Mouse (Mus musculus) A20 (cell line): ENCODE data around the gene Acot7.

ENCODE experiments used
- DNase-seq: peaks from one replicate; pipeline ENCODE4 v3.0.0-alpha.2; 2011; ENCODE audit warnings: low read depth, low spot score

The Acot7 gene

DNA sequence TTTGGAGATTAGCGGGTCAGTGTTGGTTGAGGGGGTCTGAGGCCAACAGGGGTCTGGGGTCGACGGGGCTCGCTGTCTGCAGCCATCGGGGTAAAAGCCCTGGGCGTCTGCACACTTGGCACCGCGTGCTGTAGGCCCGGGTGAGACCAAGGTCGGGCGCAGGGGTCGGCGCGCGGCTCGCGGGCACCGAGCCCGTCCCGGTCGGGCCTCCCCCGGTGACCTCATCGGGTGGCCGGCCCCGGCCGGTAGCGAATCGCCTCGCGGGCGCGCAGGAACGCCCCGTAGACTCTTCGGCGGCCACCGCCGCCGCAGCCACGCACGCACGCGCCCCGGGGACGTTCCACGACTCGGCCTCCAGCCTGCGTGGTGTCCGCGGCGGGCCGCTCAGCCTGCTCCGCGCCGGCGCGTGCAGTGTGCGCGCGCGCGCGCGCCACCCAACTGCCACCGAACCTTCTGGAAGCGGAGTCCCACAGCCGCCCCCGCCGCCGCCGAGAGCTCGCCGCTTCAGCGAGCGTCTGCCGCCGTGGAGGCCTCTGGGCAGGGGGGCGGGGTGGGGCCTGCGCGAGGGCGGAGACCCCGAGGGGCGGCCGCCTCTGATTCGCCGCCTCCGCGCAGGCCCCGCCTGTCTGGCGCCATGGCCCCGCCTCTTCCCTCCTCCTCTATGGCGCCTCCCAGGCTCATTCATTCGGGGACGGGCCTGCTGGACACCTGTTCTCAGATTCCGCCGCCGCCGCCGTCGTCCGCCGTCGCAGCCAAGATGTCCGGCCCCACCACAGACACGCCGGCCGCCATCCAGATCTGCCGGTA is at the start of gene Acot7:
Gene Acot7, plus strand, starts transcription at position 598 of the 807 bp plus-strand sequence.
- DNase-seq: peak; percentile 95

DNA sequence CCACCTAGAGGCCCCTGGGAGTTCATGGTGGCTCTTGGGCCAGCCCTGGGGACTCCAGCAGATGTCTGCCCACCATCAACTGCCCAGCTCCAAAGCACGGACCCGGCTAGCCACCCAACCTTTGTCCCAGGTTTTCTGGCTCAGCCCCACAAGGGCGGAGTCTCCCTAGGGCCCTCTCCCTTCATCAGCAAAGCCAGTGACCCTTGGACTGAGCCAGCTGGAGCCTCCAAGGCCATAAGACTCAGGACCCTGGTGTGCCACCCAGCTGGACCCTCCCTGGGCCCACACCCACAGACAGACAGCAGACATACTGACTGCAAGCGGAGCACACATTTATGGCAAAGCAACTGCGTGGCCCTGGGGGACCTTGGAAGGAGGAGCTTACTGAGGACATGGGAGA is 49.1 kb upstream of the Acot7 start:
- no peak for DNase-seq

DNA sequence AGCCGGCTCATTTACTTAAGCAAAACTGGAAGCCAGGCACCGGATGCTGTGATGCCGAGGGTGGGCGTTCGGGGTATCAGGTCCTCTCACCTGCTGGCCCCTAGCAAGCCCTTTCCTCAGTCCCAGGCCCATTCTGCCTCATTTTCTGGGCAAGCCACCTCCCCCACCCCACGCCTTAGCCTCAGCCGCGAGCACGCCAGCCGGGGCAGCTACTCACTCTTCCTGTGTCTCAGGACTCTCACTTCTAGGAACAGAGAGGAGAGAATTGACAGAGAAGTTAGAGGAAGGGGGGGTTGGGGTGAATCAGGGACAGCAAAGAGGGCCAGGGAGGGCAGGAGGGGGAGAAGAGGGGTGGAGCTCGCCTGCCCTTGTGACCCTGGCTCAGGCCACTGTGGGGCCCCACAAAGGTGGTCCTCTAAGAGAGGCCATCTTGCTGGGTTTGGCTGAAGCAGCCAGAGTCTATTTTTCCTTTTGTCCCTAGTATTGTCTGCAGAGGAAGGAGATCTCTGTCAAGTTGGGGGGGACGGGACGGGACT is 48.5 kb upstream of the Acot7 start:
- no peak for DNase-seq

DNA sequence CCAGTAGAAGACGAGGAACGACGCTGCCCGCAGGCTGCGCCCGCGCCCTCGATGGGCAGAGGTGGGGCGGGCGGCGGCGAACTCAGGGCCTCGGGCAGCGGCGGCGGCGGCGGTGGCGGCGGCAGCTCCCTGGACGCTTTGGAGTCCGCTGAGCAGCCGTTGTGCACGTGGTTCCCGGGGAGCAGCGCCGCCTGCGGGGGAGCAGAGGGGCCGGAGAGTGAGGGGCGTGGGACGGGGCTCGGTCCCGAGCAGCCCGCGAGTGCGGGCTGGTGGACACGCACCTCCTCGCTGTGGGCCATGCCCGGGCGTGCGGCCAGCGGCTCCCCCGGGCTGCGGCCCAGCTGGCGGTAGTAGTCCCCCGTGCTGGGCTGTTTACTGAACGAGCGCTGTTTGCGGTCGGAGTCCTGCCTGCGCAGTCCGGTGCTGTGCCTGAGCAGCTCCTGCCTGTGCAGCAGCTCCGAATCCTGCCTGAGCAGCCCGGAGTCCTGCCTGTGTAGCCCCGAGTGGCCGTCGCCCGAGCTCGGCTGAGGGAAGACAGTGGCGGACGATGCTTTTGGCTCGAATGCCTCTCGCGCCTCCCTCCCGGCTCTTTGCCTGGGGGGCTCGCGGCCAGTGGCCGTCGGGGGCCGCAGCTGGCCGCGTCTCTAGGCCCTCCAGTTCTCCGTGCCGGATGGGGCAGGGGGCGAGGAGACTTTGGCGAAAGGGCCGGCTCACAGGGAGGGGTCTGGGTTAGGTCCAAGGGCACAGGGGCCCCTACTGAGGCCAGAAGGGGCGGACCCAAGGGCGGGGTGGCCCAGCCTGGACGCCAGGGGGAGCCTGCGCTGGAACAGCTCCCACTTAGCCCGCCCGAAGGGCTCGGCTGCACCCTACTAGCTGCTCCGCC is 46.9 kb upstream of the Acot7 start:
- DNase-seq: no peak

DNA sequence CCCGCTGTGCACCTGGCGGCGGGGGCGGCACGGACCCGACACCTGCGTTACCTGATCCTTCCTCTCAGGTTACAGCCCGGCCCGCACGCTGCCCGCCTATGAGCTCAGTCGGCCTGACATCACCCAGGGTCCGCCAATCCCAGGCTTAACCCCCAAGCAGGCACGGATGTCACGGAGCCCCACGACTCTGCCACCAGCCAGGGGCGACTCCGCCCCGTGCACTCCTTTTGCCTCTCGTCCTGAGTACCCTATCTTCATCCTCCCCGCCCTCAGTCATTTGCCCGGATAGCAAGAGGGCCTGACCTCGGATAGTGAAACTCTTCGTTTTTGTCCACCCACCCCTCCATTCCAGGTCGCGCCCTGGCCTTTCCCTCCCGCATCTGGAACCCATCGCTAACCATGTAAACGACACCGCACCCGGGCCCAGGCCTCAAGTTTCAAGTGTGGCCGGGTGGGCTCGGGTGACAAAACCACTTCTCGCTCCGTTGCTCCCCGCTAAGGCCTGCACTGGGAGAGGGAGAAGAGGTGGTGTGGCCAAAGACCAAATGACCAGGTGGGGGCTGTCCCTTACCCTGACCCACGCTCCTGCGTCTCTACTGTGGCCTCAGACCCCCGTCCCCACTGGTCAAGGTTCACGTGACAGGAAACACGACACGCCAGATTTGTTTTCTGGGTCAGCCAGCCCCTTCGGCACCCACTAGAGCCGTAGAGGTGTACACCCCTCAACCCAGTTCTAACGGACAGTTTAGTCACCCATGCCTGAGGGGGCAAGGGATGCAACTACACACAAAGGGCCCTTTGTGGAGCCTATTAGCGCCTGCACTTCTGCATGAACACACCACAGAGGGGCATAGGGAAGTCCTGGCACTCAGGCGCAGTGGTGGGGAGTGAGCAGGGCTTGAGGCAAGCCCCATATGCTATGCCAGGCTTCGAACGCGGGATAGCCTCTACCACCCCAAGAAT is 45.8 kb upstream of the Acot7 start:
- DNase-seq: no peak

DNA sequence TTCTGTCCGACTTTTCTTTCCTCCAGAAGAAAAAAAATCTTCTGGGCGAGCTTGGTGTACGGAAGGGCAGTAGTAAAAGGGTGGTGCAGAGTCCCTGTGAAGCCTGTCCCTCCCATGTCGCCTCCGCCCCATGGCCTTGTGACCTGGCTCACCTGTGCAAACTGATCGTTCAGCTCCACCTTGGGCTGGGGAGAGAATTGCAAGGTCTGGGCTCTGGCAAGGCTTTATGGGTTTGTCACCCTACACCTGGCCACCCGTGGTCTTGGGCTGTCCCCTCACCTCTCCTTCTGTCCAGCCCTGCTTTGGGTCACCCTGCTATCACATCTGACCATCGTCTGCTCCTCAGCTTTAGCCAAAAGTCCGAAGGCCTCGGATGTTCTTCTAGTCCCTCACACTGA is 45.2 kb upstream of the Acot7 start:
- DNase-seq: no peak

DNA sequence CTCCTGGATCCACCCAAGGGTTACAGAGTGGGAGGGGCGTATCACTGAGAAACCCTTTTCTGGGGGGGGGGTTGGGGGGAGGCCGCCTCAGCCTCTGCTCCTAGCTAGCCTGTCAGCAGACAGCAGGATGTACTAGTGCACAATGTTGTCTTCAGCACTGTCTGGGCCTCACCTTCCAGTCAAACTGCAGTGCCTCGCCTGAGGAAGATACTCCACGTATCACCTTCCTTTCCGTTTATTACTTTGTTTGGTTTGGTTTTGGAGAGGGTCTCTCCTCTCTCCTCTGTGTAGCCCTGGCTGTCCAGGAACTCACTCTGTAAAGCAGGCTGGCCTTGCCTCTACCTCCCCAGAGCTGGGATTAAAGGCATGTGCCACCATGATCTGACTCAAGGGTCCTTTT is 44.7 kb upstream of the Acot7 start:
- DNase-seq: no peak

DNA sequence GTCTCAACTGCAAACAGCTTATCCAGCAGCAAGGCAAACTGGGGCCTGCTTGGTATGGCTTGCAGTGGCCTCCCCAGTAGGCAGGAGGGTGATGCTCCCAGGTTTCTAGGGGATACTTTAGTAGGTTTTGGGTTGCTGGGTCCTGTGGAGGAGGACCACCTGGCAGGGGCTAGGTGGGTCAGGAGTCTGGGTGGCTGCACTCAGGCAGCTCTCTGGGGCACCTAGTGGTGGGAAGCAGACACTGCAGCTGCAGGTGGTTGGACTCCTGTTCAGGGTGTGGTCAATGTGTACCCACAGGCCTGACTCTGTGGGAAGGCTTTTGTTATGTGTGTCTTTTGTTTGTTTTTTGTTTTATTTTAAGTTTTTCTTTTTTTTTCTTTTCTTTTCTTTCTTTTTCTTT is 43.4 kb upstream of the Acot7 start:
- peak; percentile 71 for DNase-seq

DNA sequence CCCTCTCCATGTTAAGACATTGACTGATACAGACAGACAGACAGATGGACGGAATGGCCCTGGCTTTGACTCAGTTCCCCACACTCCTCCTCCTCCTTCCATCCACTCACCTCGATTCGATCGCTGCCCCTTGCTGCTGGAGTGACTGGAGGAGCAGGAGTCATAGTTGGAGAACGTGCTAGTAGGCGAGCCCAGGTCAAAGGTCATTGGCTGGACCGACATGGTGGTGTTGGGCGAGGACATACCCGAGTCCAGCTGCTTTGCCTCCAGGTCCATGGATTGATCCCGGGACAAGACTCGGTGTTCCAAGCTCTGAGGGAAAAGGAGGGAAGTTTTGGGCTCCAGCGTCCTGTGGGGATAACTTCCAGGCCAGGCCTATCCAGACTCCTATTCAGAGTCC is 42.6 kb upstream of the Acot7 start:
- no peak for DNase-seq

DNA sequence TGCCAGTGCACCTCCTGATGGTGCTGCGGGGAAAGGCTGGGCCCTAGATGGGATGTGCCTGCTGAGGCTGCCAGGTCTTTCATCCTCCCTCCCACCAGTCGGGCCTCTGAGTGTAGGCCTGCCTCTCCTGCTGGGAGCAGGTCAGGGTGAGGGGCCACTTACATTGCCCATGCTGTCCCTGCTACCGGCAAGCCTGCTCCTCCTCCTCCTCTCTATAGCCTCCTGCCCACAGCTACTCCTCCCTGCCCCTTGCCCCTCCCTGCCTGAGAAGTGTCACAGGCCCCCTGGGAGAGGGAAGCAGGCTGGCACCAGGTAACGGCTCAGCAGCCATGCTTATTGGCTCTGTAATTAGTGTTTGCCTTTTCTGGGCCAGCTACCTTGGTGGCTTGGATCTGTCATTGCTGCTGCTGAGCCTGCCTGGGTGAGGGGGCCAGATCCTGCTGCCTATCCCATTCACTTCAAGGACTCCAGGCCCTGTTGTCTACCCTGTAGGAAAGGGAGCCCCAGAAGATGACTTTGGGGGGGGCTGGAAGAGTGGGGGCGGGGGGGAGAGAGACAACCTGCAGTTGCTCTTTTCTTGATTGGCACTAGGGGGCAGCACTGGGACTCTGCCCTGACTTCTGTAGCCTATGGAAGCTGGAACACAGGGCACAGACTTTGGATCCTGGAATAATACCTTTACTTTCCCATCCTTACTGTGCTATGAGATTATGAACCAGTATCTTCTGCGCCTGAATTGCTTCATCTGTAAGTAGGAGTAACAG is 41.6 kb upstream of the Acot7 start:
- DNase-seq: peak; percentile 63

DNA sequence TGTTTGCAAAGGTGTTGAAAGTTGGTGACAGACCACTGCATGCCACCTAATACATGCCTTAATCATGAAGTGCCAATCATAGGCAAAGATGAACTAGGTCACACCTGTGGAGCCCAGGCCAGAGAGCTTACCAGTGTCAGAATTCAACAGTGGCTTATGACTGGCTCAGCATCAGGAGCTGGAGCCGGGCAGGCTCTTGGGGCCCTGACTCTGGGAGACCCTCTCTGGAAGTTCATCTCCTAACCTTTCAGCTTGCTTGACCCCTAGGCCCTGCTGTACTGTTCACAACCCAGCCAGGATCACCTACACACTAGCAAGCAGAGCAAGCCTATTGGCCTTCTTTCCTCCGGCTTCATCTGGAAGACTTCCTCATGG is 41.1 kb upstream of the Acot7 start:
- no peak for DNase-seq

DNA sequence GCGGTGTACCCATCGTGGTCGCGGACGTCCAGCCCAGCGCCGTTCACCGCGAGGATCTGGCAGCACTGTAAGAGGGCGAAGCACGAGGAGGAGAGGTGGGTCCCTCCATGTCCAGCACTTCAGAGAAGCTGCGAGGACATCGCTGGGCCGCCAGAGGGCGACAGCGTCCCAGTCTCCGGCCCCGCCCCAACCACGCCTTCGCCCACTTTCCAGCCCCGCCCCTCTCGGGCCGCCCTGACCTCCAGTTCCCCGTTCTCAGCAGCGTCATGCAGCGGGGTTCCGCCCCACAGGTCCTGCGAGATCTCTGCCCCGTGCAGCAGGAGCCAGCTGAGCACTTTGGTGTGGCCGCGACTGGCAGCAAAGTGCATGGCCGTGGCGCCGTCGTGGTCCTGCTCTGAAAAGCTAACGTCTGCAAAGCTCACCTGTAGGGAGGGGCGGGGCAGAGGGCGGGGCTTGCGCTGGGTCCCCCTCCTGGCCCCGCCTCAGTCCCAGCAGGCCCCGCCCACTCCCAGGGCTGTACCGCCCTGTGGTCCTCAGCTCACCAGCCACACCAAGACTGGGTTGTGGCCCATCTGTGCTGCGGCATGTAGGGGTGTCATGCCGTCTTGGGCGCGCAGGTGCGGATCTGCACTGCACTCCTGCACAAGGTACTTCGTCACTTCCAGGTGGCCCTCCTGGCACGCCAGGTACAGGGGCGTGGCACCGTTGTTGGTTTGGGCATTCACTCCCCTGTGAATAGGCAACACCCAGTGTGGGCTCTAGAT is 39.3 kb upstream of the Acot7 start:
- peak; percentile 93 for DNase-seq

DNA sequence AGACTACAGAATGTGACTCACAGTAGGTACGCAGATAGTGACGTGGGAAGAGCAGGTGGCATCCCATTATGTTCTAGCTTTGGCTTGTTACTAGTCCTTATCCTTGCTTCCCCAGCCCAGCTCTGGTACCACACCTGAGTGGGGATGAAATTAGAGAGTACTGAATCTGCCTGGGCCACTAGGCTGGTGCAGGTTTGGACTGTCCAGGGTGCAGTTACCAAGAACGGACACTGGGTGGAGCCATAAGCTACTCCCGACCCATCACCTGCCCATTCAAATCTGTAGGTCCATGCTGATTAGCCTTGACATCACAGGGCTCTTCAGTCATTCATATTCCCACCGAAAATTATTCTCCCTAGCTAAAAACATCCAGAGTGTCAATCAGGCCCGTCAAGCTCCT is 37.5 kb upstream of the Acot7 start:
- peak; percentile 74 for DNase-seq

DNA sequence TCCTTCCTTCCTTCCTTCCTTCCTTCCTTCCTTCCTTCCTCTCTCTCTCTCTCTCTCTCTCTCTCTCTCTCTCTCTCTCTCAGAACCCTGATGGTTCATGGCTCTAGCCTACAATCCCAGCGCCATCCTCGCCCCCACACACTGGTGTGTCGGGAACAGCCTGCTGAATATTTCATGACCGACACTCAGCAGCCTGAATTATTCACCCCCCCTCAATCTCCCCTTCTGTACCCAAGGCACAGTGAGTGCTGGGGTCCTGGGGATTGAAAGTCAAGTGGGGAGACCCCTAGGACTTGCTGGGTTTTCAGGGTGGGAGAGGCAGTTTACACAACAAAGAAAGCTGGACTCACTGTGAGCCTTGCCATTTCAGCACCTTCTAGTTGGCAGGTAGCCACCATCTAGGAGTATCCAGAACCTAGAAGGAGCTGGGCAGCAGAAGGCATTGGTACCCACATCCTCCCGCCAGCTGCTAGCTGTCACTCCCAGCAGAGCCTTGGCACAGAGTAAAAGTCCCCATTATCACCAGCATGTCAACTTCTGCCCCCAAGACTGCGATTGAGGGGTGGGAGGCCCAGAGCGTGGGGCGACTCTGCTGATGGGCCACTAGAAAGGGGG is 36.3 kb upstream of the Acot7 start:
- DNase-seq: no peak

DNA sequence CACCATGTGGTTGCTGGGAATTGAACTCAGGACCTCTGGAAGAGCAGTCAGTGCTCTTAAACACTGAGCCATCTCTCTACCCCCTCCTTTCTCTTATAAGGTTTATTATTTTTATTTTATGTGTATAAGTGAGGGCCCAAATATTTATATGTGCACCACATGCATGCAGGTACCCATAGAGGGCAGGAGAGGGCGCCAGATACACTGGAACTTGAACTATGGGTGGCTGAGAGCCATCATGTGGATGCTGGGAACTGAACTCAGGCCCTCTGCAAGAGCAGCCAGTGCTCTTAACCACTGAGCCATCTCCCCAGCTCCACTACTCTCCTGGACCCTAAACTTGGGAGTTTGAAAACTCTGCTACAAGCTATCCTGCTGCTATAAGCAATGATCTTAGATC is 34.3 kb upstream of the Acot7 start:
- DNase-seq: no peak

DNA sequence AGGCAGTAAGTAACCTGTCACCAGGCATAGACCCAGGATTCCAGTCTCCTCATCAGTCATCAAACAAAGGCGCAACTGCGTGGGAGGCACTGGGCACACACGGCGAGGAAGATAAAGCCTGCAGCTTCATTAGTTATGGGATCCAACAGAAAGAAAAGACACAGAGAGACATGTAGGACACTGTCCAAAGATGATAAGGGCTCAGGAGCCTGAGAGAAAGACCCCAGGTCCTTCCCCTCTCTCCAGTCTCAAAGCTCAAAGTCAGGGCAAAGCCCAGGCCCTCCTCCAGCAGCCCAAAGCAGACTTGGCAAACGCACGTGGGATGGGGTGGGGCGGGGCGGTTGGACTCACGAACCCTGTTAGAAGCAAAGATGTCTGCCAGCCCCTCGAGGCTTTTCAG is 32.5 kb upstream of the Acot7 start:
- no peak for DNase-seq

DNA sequence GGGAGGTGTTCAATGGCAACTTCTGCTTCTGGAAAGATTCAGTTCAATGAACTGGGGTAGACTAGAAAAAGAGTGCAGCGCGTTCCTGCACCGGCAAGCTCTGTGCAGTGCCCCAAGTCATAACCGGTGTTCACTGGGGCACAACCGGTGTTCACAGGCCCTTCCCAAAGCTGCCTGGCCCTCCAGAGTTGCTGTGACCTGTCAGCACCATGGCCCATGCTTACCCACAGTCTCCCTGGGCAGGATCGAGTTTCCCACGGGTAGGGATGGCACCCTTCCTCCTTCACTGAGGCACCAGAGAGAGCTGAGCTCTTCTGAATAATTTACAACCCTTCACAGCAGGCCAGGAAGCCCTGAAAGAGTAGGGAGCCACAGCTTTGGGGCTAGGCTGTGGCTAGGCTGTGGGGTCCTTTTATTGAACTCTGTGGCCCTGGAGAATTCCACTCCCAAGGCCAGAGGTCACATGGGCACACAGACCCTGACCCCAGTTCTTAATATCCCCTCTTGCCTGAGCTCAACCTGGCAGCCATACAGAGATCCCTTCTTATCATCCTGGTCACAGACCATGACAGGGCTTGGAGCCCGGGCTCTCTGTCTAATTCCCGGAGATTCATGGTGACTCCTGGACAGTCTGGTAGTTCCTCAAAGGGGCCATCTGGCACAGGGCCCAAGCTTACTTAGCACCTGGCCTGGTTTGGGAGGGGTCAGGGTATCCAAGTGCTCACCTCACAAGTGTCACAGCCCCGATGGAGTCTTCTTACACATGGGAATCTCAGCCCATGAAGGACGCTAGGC is 31.7 kb upstream of the Acot7 start:
- DNase-seq: peak; percentile 70

DNA sequence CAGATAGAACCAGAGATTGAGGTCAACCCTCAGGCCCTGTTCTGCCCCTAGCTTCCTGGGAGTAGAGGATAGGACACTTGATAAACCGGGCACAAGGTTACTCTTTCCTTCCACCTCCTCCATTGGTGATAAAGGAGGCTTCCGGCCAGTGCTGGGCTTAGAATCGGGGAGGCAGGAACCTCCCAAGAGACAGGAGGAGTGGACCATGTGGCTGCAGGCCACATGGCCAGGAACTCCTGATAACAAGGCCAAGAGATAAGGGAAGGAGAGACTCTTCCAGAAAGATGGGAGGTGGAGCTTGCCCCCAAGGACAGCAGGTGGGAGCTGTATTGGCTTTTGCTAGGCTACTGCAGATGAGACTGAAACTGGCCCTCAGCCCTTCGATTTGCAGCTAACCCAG is 27.4 kb upstream of the Acot7 start:
- DNase-seq: no peak
